Mouse (Mus musculus) right cerebral cortex, adult 2 months (tissue): ENCODE data around the gene Cfap221.

Source experiments
- DNase-seq, 2 experiments: peaks; one replicate each; pipeline ENCODE4 v3.0.0; 2021 to 2022; ENCODE audit warnings: low spot score in 2 of 2

Cfap221 gene

GRCm38 (mm10) chr1:120006844-120007790, 10.1 kb upstream of the Cfap221 start, which contains the start of gene Sctr:
TSS of gene Sctr (plus strand) at chr1:120006894.
- DNase-seq, result no peak

DNA sequence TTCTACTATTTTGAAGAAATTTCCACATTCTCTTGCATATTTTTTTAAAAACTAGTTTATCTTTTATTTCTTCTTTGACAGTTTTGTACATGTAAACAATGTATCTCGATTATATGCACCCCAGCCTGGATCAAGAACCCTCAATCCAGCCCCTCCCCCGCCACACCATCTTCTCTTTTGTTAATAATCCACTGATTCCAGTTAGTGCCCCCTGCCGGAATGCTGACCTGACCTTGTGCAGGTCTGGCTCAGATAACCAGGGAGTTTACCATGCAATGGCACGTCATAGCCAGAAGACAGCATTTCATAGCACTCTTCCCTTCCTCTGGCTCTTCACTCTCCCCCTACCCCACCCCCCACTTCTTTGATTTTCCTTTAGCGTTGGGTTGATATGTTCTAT, 610 bp upstream of the Cfap221 start:
- no peak for DNase-seq

DNA sequence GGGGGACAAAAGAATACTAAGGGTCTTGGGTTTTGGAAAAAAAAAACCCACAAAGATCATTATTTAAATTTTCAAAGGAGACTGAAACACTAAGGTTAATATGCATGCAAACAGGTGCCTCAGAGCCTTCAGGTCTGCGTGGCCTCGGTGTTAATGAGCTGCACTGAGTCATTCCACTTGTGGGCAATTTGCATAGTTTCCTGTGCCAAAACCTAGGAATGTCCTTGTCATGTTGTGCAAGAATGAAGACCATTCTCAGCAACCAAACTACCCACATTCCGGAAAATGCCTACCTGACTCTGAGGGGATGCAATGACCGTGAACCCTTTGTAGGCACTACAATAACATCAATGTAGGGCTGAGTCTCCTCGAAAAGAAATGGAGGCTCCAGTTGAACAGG, 10.5 kb downstream of the Cfap221 start:
- DNase-seq, result no peak

GRCm38 (mm10) chr1:119975141-119975540, 21.9 kb downstream of the Cfap221 start:
- DNase-seq, result no peak

DNA sequence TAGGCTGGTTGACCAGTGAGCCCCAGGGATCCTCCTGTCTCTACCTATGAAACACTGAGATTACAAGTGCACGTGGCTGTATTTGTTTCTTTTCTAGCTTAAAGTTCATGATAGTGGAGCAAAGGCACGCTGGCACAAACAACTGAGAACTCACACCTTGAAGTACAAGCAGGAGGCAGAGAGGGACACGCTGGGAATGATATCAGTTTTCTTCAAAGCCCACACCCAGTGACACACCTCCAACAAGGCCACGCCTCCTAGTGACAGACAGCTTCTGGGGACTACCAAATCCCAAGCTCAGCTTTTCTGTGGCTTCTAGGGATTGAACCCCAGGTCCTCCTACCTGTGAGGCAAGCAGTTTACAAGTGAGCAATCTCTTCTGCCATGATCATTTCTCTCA, 23.9 kb downstream of the Cfap221 start:
- DNase-seq, result no peak

- no peak for DNase-seq
These were observed 31.1 kb downstream of the Cfap221 start for GRCm38 (mm10) chr1:119965804-119966514.

DNA sequence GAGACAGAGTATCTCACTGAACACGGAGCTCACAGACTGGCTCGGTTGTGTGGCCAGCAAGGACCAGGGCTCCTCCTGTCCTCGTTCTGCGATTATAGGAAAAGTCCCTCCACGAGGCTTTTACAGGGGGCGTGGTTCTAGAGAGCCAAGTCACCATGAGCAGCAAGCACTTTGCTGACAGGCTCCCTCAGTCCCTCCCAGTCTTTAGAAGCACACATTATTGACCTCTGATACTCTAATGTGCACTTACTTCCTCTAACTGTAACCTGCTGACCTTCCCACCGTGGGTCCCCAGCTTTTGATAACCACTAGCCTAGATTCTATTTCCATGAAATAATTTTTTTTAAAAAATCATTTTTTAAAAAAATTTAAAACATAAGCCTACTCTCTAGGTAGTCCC, 37.1 kb downstream of the Cfap221 start:
- no peak for DNase-seq

DNA sequence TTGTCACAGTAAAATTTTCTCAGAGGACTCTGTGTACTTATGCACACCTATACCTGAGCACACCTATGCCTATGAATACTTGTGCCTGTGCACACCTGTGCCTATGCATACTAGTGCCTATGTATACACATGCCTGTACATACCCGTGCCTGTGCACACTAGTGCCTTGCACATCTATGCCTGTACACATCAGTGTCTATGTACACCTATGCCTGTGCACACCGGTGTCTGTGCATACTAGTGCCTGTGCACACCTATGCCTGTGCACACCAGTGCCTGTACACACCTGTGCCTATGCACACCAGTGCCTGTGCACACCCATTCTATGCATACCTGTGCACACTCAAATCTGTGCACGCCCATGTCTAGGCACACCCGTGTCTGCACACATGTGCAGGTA, 37.6 kb downstream of the Cfap221 start:
- no peak for DNase-seq

DNA sequence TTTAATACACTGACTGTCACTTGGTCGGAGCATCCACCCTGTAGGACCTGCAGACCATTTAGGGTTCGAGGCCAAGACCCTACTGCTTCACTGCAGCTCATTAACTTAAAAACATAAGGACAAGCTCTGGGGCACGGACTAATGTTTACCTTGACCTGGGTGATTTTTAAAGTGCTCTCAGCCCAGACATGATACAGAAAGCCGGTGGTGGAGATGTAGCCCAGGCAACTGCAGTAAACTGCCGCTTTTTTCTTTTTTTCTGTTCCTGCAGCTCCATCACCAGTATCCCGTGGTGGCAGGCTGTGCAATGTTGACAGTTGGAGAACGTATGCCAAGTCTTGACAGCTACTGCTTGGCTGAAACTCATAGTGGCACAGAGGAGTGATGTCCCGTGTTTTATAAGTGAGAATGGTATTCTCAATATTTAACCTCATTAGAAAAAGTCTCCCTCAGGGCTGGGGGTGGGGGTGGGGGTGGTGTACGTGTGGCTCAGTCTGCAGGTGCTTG, 39.3 kb downstream of the Cfap221 start:
- DNase-seq, result no peak

DNA sequence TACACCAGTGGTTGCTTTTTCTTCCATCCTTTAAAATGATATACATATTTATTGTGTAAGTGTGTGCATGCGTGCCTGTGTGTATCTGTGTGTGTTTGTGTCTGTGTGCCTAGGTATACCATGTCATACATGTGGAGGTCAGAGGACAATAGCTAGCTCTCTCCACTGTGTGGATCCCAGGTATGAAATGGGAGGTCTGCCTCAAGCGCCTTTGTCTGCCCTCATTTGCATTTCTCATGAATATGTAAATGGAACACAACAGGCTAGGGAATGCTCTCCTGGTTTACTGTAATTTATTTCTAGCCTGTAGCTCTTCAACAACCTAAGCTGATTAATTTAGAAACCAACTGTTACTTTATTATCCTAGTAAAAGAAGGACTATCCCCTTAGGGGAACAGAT, 42.4 kb downstream of the Cfap221 start:
- no peak for DNase-seq

GRCm38 (mm10) chr1:119953456-119953855, 43.6 kb downstream of the Cfap221 start:
- DNase-seq, result no peak

- no peak for DNase-seq
These were observed 46.9 kb downstream of the Cfap221 start for GRCm38 (mm10) chr1:119950086-119950485.

DNA sequence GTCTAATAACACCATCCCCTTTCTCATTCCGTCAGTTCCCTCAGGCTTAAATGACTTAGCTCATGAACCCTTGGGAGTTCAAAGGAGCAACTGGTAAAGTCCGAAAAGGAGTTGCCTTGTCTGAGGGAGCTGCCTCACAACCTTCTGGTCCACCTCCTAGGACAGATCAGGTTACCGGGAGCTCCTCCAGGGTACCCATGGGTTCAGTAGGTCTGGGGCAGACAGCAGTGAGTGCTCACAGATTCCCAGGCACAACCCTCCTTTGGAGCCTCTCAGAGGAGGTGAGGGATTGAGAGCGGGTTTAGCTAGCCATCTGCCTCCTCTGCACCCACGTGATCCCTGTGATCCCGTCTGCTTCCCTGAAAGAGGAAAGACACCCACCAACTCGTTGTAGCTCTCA, 60.2 kb downstream of the Cfap221 start:
- DNase-seq, result no peak

- DNase-seq, result no peak
These were observed 65.4 kb downstream of the Cfap221 start for GRCm38 (mm10) chr1:119931421-119932150.

- peak; percentile 46 to 63 for DNase-seq
These were observed 67.3 kb downstream of the Cfap221 start for GRCm38 (mm10) chr1:119929715-119930114.

DNA sequence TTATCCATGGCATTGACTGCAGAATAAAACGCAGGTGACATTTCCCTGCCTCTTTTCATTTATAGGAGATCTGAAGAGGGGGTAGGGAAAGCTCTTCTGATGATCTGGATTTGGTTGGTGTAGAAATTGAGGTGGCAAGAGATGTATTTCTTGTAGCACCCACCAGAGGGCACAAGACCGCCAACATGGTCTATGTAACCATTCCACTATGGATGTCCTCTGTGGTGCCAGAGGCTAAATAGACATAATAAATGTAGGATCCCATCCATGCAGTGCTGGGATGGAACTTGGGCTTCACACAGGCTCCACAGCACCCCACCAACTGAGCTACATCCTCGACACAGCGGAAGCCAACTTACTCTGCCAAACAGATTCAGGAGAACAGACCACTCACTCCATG, 77.7 kb downstream of the Cfap221 start:
- peak in 1 of 2 experiments; percentile 33 for DNase-seq

- no peak for DNase-seq
These were observed 80.1 kb downstream of the Cfap221 start for GRCm38 (mm10) chr1:119916823-119917371.

- peak; percentile 91 to 93 for DNase-seq
These were observed 83.8 kb downstream of the Cfap221 start, which contains the start of gene Tmem177 for GRCm38 (mm10) chr1:119912953-119913814. TSS of gene Tmem177 (minus strand) at chr1:119913208.

- no peak for DNase-seq
These were observed 89.8 kb downstream of the Cfap221 start for GRCm38 (mm10) chr1:119907206-119907748.

- no peak for DNase-seq
These were observed 93.8 kb downstream of the Cfap221 start for GRCm38 (mm10) chr1:119903231-119903620.
